Mouse (Mus musculus) bone marrow, adult 2 months (tissue): ENCODE results near the gene Gpc3. TPM values are rescaled to one million over a fixed set of nuclear protein-coding genes. Genes with fewer than 3 reads are reported as not detected.

Experiments
- H3K27ac ChIP-seq: fragments of 200-500 bp; 2 replicates; pipeline ENCODE4 v1.5.1; 2012; ENCODE audit warnings: low read depth, mild to moderate bottlenecking, control low read depth, inconsistent platforms, low read length; ENCODE audit not compliant: control insufficient read depth, poor library complexity, insufficient read depth
- H3K4me1 ChIP-seq: fragments of 200-500 bp; 2 replicates; pipeline ENCODE4 v1.6.1; 2011; ENCODE audit warnings: low read length; ENCODE audit not compliant: control insufficient read depth, insufficient read depth
- H3K4me3 ChIP-seq: fragments of 200-500 bp; replicated peaks from 2 replicates; pipeline ENCODE3; 2011; ENCODE audit warnings: mild to moderate bottlenecking, low read depth, low read length, control low read depth; ENCODE audit not compliant: control insufficient read depth
- CTCF ChIP-seq: fragments of 200-500 bp; IDR thresholded peaks from 2 replicates; pipeline ENCODE4 v1.5.1; 2011; ENCODE audit warnings: low read length, control low read depth; ENCODE audit not compliant: control insufficient read depth, insufficient read depth
- POLR2A ChIP-seq: fragments of 200-500 bp; IDR thresholded peaks from 2 replicates; pipeline ENCODE4 v1.6.1; 2011; ENCODE audit warnings: low read depth, mild to moderate bottlenecking, control low read depth, low read length, borderline replicate concordance; ENCODE audit not compliant: control insufficient read depth
- WGBS: fragments of 180-500 bp; shearing (Covaris S2); methylation state at CpG from one replicate; pipeline ENCODE4 v1.1.7; 2018; 5-methylcytosine and 5-hydroxymethylcytosine counted together
- polyA plus RNA-seq: library from polyadenylated mRNA; stranded (reverse); fragments of >200 nt; gene quantifications from 2 replicates; pipeline ENCODE4 v1.2.4, GENCODE M21; 2011; ENCODE audit warnings: low replicate concordance; ENCODE audit not compliant: missing spikeins, insufficient read depth, insufficient read length

Gpc3 gene
- polyA plus RNA-seq, 1 experiment = 3.2 TPM

GRCm38 (mm10) chrX:52419850-52420249, 193.9 kb downstream of the Gpc3 start:
- no peak overlapping the region for H3K27ac ChIP-seq
- TF ChIP-seq CTCF = no peak
- no peak for TF ChIP-seq POLR2A
- WGBS = 31% methylated on average over 3 of the region's 3 CpGs
- H3K4me1 ChIP-seq = no peaks in the 10 kb centered on the region
- H3K4me3 ChIP-seq = no peak overlapping the region

DNA sequence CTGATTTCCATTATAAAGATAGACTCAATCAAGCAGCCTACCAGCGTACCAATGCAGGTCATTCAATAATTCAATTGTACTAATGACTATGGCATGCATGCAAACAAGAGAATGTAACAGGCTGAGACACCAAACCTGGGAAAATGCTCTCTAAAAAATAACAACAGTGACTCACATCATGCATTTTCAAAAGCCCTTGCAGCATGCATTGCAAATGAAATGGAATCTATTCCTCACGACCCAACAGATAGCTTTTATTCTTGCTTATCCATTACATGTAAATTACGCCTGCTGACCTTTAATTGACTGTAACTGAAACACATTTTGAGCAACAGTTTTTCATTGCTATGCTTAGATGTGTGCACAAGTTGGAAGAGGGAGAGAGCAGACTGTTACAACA, 200.8 kb downstream of the Gpc3 start:
- TF ChIP-seq CTCF (no peak), POLR2A (no peak)
- no peaks in the 10 kb centered on the region for H3K4me1 ChIP-seq
- no peak overlapping the region for H3K4me3 ChIP-seq
- no peak overlapping the region for H3K27ac ChIP-seq
- 81% methylated on average over 3 of the region's 3 CpGs for WGBS

GRCm38 (mm10) chrX:52401188-52401587, 212.6 kb downstream of the Gpc3 start:
- WGBS = 79% methylated on average over 2 of the region's 2 CpGs
- no peak overlapping the region for H3K27ac ChIP-seq
- H3K4me3 ChIP-seq = no peak overlapping the region
- TF ChIP-seq POLR2A (no peak), CTCF (no peak)
- no peaks in the 10 kb centered on the region for H3K4me1 ChIP-seq

GRCm38 (mm10) chrX:52375129-52375528, 238.6 kb downstream of the Gpc3 start:
- WGBS = 43% methylated on average over 3 of the region's 3 CpGs
- H3K4me3 ChIP-seq = no peak overlapping the region
- TF ChIP-seq POLR2A (no peak), CTCF (no peak)
- H3K4me1 ChIP-seq = no peaks in the 10 kb centered on the region
- H3K27ac ChIP-seq = no peak overlapping the region

- WGBS = 86% methylated on average over 14 of the region's 14 CpGs
- no peak overlapping the region for H3K4me3 ChIP-seq
- no peaks in the 10 kb centered on the region for H3K4me1 ChIP-seq
- no peak for TF ChIP-seq POLR2A
- no peak overlapping the region for H3K27ac ChIP-seq
Observed at GRCm38 (mm10) chrX:52374209-52374608, 239.5 kb downstream of the Gpc3 start.

DNA sequence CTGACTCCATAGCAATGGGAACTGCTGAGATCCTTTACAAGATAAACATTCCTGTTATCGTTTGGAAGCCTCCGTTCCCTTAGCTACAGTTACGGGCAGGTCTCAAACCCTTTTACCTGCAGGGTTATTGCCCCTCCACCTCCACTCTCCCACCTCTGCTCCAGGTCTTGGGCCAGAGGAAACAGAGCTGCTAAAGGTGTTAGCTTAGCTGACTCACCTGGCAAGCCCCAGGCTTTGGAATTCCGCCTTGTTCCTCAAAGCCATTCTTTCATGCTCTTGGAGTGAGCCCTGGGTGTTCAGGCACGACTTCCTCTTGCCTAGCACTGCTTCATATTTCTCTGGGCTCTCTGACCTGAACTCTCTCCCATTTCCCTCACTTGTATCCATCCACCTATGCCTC, 241.3 kb downstream of the Gpc3 start:
- H3K4me1 ChIP-seq = no peaks in the 10 kb centered on the region
- no peak overlapping the region for H3K27ac ChIP-seq
- WGBS = 71% methylated on average over 5 of the region's 5 CpGs
- no peak overlapping the region for H3K4me3 ChIP-seq
- no peak for TF ChIP-seq POLR2A
- TF ChIP-seq CTCF = no peak

DNA sequence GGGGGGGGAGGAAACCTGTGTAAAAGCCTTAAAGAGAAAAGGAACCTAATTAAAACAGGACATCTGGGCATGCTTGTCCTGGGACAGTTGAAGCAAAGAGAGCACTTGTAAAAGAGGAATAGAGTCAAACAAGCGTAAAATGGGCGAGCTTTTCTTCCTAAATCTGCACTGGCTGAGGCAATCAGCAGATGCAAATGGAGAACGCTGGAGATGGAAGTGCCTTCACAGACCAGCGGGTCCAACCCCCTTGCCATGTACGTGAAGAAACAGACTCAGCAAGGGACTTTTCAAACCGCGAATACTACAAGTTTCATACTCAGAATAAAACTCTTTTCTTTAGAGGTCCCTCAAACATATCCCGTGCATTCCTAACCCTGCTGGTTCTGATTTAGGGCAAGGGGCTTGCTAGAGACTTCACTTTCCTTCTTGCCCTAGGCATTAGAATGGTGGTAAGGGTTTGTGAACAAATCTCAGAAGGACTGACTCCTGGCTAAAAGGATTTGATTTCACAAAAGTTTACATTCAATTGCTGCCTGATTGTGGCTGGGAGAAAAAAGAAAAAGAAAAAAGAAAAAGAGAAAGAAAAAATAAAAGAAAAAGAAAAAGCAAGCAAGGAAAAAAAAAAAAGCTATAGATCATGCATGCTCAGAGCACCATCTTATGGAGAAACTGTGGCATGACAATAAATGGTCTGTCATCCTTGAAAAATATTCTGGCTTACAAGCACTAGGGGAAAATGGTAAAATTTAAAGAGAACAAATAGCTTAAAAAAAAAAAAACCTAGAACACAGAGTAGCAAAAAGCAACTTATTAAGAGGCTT, 243.6 kb downstream of the Gpc3 start:
- no peaks in the 10 kb centered on the region for H3K4me1 ChIP-seq
- WGBS = 52% methylated on average over 8 of the region's 8 CpGs
- TF ChIP-seq CTCF = no peak
- TF ChIP-seq POLR2A = no peak
- H3K27ac ChIP-seq = no peak overlapping the region
- H3K4me3 ChIP-seq = no peak overlapping the region

GRCm38 (mm10) chrX:52369304-52369937, 244.3 kb downstream of the Gpc3 start:
- WGBS = 64% methylated on average over 6 of the region's 6 CpGs
- Histone ChIP-seq H3K27ac (no peak overlapping the region), H3K4me1 (no peaks in the 10 kb centered on the region), H3K4me3 (no peak overlapping the region)
- TF ChIP-seq CTCF (no peak), POLR2A (no peak)

DNA sequence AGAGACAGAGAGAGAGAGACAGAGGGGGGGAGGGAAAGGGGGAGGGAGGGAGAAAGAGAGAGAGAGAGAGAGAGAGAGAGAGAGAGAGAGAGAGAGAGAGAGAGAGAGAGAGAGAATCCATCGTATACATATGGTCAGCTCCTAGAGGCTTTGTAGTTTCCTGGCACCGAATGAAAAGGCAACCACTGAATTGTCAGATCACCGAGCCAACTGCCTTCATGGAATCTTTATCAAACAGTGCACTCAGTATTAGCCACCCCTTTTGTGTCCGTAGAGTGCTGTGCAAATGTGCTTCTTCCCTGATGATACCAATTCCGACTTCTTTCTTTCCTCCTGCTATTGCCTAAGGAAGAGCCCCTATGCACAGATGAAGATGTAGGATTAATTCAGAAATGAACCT, 246.9 kb downstream of the Gpc3 start:
- TF ChIP-seq POLR2A = no peak
- no peak for TF ChIP-seq CTCF
- WGBS = 78% methylated on average over 5 of the region's 5 CpGs
- Histone ChIP-seq H3K4me1 (no peaks in the 10 kb centered on the region), H3K4me3 (no peak overlapping the region), H3K27ac (no peak overlapping the region)
